Mouse (Mus musculus) embryonic facial prominence, embryonic 11.5 days (tissue): ENCODE measurements around the gene Cxxc4. TPM values are rescaled to one million over a fixed set of nuclear protein-coding genes. Genes with fewer than 3 reads are reported as not detected.
"Not testable (repeated sequence)": the region's sequence is repeated elsewhere in the genome, so short reads cannot be mapped to it uniquely, and the experiment has no call there.

Experiments
- ATAC-seq: fragments of 200-750 bp; cut with Nextera tagmentation; replicated peaks from 2 replicates; pipeline ENCODE4 v1.8.0; 2017; ENCODE audit warnings: low read depth; ENCODE audit not compliant: insufficient number of reproducible peaks, low FRiP score, low TSS enrichment
- DNase-seq: peaks from one replicate; pipeline ENCODE4 v3.0.0-alpha.2; 2015; ENCODE audit warnings: low spot score
- H3K27ac ChIP-seq: fragments of 300-500 bp; sonication (generic); replicated peaks from 2 replicates; pipeline ENCODE4 v1.5.1; 2014; ENCODE audit warnings: mild to moderate bottlenecking, low read depth, low read length, control low read depth
- H3K27me3 ChIP-seq: fragments of 300-500 bp; sonication (generic); 2 replicates; pipeline ENCODE4 v1.6.1; 2014; ENCODE audit warnings: mild to moderate bottlenecking, low read length, moderate library complexity, mixed read lengths; ENCODE audit not compliant: control insufficient read depth, insufficient read depth
- H3K36me3 ChIP-seq: fragments of 300-500 bp; sonication (generic); replicated peaks from 2 replicates; pipeline ENCODE4 v1.6.1; 2014; ENCODE audit warnings: low read depth, mild to moderate bottlenecking, low read length, moderate library complexity, mixed read lengths; ENCODE audit not compliant: control insufficient read depth, insufficient read depth
- H3K4me1 ChIP-seq: fragments of 300-500 bp; sonication (generic); 2 replicates; pipeline ENCODE4 v1.6.1; 2014; ENCODE audit warnings: low read length, mixed read lengths; ENCODE audit not compliant: control insufficient read depth, insufficient read depth
- H3K4me2 ChIP-seq: fragments of 300-500 bp; sonication (generic); 2 replicates; pipeline ENCODE4 v1.6.1; 2014; ENCODE audit warnings: low read depth, mild to moderate bottlenecking, control low read depth, low read length, moderate library complexity
- H3K4me3 ChIP-seq: fragments of 300-500 bp; sonication (generic); 2 replicates; pipeline ENCODE4 v1.5.1; 2014; ENCODE audit warnings: low read depth, low read length, control low read depth
- H3K9ac ChIP-seq: fragments of 300-500 bp; sonication (generic); replicated peaks from 2 replicates; pipeline ENCODE4 v1.6.1; 2014; ENCODE audit warnings: mild to moderate bottlenecking, control low read depth, low read length
- H3K9me3 ChIP-seq: fragments of 300-500 bp; sonication (generic); replicated peaks from 2 replicates; pipeline ENCODE4 v1.6.1; 2016; ENCODE audit warnings: mild to moderate bottlenecking, low read length, inconsistent platforms, mixed read lengths; ENCODE audit not compliant: control insufficient read depth
- WGBS: fragments of 180-500 bp; shearing (Covaris S2); extraction: QIAGEN DNeasy Blood & Tissue Kit; methylation state at CpG from one replicate; pipeline ENCODE4 v1.1.7; 2014; 5-methylcytosine and 5-hydroxymethylcytosine counted together
- polyA plus RNA-seq: library from polyadenylated mRNA; unstranded; fragments of >200 nt; fragmentation: Nextera tagmentation; extraction: Ambion mirVana; gene quantifications from 2 replicates; pipeline ENCODE4 v1.2.1, GENCODE M21; 2014

The Cxxc4 gene
- polyA plus RNA-seq: 9.8 and 10.7 TPM in 2 replicates

DNA sequence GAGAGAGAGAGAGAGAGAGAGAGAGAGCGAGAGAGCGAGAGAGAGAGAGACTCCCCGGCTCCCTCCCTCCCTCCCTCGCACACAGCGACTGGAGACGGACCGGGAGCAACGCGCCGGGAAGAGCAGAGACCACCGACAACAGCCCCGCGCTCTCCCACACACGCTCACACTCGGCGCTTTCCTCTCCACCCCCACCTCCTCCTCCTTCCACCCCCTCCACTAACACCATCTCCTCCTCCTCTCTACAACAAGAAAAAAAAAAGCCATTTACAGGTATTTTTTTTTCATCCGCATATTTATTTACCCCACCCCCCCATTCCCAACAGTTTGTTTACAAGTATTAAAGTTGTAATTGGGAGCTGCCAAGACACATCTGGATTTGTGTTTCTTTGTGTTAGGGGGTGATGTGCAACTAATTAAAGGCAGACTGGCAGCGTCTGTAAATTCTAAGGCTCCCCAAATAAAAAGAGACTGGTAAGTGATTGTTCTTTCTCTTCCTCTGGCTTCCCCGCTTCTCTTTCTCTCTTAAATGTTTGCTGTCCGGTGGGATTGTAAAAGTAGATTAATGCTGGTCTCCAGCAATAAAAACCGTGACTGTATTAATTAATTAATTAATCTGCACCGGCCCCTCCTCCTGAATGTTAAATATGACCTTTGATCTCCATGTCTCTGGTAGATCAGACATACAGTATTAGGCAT is at the start of gene Cxxc4:
Cxxc4 (plus strand) TSS at position 71 of the 699 bp plus-strand sequence.
- peak within 1 kb of the TSS; percentile 79 for H3K27ac ChIP-seq
- H3K4me3 ChIP-seq: peak within 1 kb of the TSS; percentile 45
- no peaks in the 10 kb centered on the region for H3K27me3 ChIP-seq
- DNase-seq (no peak), ATAC-seq (peak; percentile 72)
- WGBS: 1% methylated on average over 17 of the region's 22 CpGs
- H3K36me3 ChIP-seq: no peaks in the 10 kb centered on the region
- no peaks in the 10 kb centered on the region for H3K4me1 ChIP-seq
- peak within 1 kb of the TSS; percentile 50 for H3K4me2 ChIP-seq
- H3K9me3 ChIP-seq: no peaks in the 10 kb centered on the region
- peak within 1 kb of the TSS; percentile 60 for H3K9ac ChIP-seq

DNA sequence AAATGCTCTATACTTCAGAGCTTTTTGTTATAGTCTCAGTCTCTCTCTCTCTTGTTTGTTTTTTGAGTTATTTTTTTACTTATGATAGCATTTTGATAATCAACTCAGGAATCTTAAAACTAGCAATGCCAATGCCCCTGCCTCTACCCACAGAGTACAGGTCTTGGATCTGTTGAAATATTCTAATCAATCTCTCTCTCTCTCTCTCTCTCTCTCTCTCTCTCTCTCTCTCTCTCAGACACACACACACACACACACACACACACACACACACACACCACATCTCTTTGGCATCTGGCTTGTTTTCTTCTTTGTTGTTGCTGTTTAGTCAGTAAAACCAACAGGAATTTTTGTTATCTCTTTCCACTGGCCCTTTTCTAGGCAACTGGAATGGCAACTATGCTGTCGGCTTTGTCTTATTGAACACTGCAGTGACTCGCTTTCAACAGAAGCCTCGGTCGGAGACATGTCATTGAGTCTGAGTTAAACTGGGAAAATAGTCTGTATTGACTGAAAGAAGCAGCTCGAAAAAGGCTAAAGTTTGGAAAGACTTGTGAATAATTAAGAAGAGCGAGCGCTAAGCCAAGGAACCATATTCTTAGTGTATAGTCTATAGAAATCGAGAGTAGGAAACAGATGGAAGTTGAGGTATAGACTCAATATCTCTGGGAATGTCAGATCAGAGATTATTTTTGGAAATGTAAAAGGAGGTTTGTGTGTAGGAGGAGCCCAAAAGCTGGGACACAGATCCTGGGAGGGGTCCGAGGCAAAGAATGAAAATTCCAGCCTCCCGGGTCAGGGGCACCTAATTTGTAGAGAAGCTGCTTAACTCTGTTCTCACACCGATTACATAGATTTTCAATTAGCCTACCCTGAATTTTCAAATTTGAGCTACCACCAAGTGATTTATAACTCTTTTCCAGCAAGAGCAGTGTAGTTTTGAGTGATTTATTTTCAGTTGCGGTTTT is 47.0 kb upstream of the Cxxc4 start:
- no peak for DNase-seq
- WGBS: 68% methylated on average over 12 of the region's 12 CpGs
- no peak; the same call in 1 of the 2 replicates for ATAC-seq
- H3K9ac ChIP-seq: no peak overlapping the region
- no peak overlapping the region for H3K4me2 ChIP-seq
- no peaks in the 10 kb centered on the region for H3K27me3 ChIP-seq
- H3K4me1 ChIP-seq: no peaks in the 10 kb centered on the region
- H3K4me3 ChIP-seq: no peak overlapping the region
- H3K9me3 ChIP-seq: no peaks in the 10 kb centered on the region
- no peak overlapping the region for H3K27ac ChIP-seq
- H3K36me3 ChIP-seq: no peaks in the 10 kb centered on the region

DNA sequence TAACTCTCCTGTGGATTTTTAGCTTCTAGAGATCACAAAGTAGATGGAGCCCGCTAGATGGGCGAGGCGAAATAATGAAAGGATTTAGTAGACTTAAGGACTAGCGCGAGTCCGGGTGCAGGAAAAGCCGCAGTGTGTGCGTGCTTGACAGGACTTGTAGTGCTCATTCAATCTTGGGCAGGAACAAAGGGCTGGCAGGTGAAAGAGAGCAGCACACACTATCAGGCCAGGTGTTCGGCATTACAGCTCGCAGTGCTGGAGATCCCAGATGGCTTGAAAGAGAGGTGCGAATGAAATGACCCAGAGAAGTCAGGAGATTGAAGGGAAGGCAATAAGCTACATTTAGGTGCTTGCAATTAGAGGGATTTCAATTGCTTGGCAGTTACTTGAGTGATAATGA is 46.2 kb upstream of the Cxxc4 start:
- Histone ChIP-seq H3K27ac (no peak overlapping the region), H3K4me2 (no peak overlapping the region), H3K9ac (no peak overlapping the region), H3K27me3 (no peaks in the 10 kb centered on the region), H3K4me1 (no peaks in the 10 kb centered on the region), H3K4me3 (no peak overlapping the region), H3K9me3 (no peaks in the 10 kb centered on the region), H3K36me3 (no peaks in the 10 kb centered on the region)
- DNase-seq: peak; percentile 49
- WGBS: 55% methylated on average over 11 of the region's 11 CpGs
- peak; percentile 82 for ATAC-seq

DNA sequence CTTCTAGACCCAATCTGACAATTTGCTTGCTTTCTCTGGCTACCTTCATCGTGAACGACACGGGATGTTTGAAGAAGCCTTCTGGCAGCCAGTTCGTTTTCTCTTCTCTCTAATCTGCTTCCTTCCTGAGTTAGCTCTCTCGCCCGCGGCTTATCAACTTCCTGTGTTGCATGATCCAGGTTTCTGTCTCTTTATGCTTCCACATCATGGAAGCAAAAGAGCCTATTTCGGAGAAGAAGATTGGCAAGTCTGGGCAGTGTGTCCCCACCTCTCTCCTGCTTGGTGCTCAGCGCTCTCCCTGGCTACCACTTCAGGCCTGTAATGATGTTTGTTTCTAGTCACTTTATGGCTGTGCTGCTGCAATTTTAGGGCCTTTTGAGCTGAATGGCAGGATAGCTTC is 36.4 kb upstream of the Cxxc4 start:
- no peak overlapping the region for H3K4me2 ChIP-seq
- H3K9ac ChIP-seq: no peak overlapping the region
- no peaks in the 10 kb centered on the region for H3K4me1 ChIP-seq
- no peaks in the 10 kb centered on the region for H3K36me3 ChIP-seq
- H3K27ac ChIP-seq: no peak overlapping the region
- WGBS: 65% methylated on average over 9 of the region's 9 CpGs
- DNase-seq (no peak), ATAC-seq (no peak)
- no peak overlapping the region for H3K4me3 ChIP-seq
- H3K9me3 ChIP-seq: no peaks in the 10 kb centered on the region
- no peaks in the 10 kb centered on the region for H3K27me3 ChIP-seq

DNA sequence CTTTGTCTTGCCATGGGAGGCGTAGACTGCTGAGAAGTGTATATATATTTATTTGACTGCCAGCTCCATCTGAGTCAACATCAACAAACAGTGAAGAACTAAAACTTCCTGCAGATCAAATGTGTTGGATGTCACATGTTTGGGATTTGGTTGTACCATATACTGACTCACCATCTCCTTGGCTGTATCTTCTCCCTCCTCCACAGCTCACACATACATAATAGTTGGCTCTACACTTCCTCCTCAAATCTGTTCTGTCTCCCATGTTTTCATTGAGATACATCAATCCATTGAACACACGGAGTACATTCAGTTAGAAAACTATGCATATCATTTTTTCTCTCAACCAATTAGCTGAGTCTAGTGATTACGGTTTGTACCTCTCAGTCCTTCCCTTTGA is 29.7 kb upstream of the Cxxc4 start:
- WGBS: 88% methylated on average over 3 of the region's 3 CpGs
- Histone ChIP-seq H3K4me3 (no peak overlapping the region), H3K9ac (no peak overlapping the region), H3K4me2 (no peak overlapping the region), H3K4me1 (no peaks in the 10 kb centered on the region), H3K27me3 (no peaks in the 10 kb centered on the region), H3K9me3 (no peaks in the 10 kb centered on the region), H3K27ac (no peak overlapping the region), H3K36me3 (no peaks in the 10 kb centered on the region)
- DNase-seq: no peak
- ATAC-seq: no peak

DNA sequence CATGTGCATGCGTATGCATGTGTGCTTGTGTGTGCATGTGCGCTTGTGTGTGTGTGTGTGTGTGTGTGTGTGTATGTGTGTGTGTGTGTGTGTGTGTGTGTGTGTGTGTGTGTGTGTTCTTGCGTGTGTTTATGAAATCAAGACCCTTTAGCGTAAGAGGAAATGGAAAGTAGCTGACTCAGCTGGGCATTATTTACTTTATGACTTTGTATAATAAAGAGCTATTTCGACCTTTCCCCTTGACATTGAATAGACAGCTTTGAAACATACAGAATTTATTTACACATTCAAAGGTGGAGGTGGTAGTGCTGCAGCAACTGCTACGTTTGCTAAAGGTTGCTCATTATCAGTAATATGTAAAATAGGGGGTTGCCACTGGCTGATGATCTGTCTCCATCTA is 25.3 kb upstream of the Cxxc4 start:
- H3K36me3 ChIP-seq: no peaks in the 10 kb centered on the region
- ATAC-seq: no peak
- H3K4me3 ChIP-seq: no peak overlapping the region
- no peak overlapping the region for H3K9ac ChIP-seq
- no peaks in the 10 kb centered on the region for H3K4me1 ChIP-seq
- no peak for DNase-seq
- H3K9me3 ChIP-seq: no peaks in the 10 kb centered on the region
- no peak overlapping the region for H3K4me2 ChIP-seq
- no peak overlapping the region for H3K27ac ChIP-seq
- H3K27me3 ChIP-seq: no peaks in the 10 kb centered on the region
- whole genome bisulfite sequencing: 86% methylated on average over 6 of the region's 6 CpGs

DNA sequence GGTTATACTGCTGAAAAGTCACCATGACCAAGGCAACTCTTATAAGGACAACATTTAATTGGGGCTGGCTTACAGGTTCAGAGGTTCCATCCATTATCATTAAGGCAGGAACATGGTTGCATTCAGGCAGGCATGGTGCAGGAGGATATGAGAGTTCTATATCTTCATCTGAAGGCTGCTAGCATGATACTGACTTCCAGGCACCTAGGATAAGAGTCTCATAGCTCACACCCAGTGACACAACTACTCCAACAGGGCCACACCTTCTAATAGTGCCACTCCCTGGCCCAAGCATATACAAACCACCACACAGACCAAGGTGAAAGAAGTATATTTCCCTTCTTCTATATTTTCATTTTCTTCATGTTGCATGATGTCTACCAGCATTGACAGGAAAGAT is 16.4 kb upstream of the Cxxc4 start:
- not testable (repeated sequence) for DNase-seq, H3K36me3 ChIP-seq, H3K4me3 ChIP-seq, H3K4me2 ChIP-seq, ATAC-seq, H3K9ac ChIP-seq, H3K9me3 ChIP-seq, H3K27ac ChIP-seq, H3K4me1 ChIP-seq, H3K27me3 ChIP-seq

DNA sequence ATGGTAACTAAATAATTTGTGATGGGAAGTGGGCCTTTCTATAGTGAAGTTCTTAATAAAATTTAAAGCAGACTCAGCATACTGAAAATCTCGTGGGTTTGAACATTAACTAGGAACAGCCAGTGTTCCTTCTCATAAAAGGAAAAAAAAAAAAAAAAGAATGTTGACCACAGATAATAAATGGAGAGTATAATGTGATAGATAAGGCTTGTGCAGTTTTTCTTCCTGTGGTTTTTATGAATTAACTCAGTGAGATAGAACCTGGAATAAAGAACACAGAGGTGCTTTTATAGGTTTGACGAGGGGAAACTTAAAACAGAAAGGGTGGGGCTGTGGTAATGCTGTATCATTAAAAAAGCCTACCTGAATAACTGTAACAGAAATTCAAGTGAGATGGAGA is 15.3 kb upstream of the Cxxc4 start:
- 69% methylated on average over 2 of the region's 2 CpGs for whole genome bisulfite sequencing
- Histone ChIP-seq H3K4me2 (no peak overlapping the region), H3K9ac (no peak overlapping the region), H3K9me3 (no peaks in the 10 kb centered on the region), H3K27ac (no peak overlapping the region), H3K27me3 (no peaks in the 10 kb centered on the region), H3K4me1 (no peaks in the 10 kb centered on the region), H3K36me3 (no peaks in the 10 kb centered on the region), H3K4me3 (no peak overlapping the region)
- ATAC-seq (no peak), DNase-seq (no peak)
